Mouse (Mus musculus): ENCODE measurements around the gene Gm16427.
"Not testable (repeated sequence)": the region's sequence is repeated elsewhere in the genome, so short reads cannot be mapped to it uniquely, and the experiment has no call there.

The Gm16427 gene

GRCm38 (mm10) chr5:93540100-93540499 lies at the start of gene Gm16427:
Gene Gm16427, minus strand, starts transcription at chr5:93540200.
- not testable (repeated sequence) for DNase-seq
